Mouse (Mus musculus) myocyte (in vitro differentiated cells): ENCODE results near the gene Tmem189.

Experiments
- E2F4 ChIP-seq: IDR thresholded peaks from one replicate; pipeline ENCODE4 v1.6.1; 2011; ENCODE audit warnings: mild to moderate bottlenecking, control low read depth, moderate library complexity; ENCODE audit not compliant: insufficient read depth
- MAX ChIP-seq: IDR thresholded peaks from one replicate; pipeline ENCODE4 v1.6.1; 2011; ENCODE audit warnings: low read depth, mild to moderate bottlenecking, control low read depth
- MYOD1 ChIP-seq, 3 experiments: IDR thresholded peaks; one replicate each; pipeline ENCODE4 v1.6.1; 2011; ENCODE audit warnings: control low read depth in 2 of 3, low read depth in 2 of 3, mild to moderate bottlenecking in 2 of 3, moderate library complexity in 1 of 3; ENCODE audit not compliant: insufficient read length in 2 of 3, control insufficient read depth in 1 of 3
- MYOG ChIP-seq, 3 experiments: IDR thresholded peaks; one replicate each; pipeline ENCODE4 v1.6.1; 2011; ENCODE audit warnings: control low read depth in 2 of 3, low read depth in 2 of 3, mild to moderate bottlenecking in 2 of 3; ENCODE audit not compliant: insufficient read length in 2 of 3, control insufficient read depth in 1 of 3, insufficient read depth in 1 of 3
- POLR2A ChIP-seq: IDR thresholded peaks from one replicate; pipeline ENCODE4 v1.6.1; 2011; ENCODE audit warnings: low read depth, mild to moderate bottlenecking, control low read depth, moderate library complexity; ENCODE audit not compliant: insufficient read length
- POLR2AphosphoS2 ChIP-seq: IDR thresholded peaks from one replicate; pipeline ENCODE4 v1.6.1; 2011; ENCODE audit warnings: low read depth, control low read depth; ENCODE audit not compliant: insufficient read length
- TCF12 ChIP-seq: IDR thresholded peaks from one replicate; pipeline ENCODE4 v1.6.1; 2011; ENCODE audit warnings: mild to moderate bottlenecking, control low read depth; ENCODE audit not compliant: poor library complexity, insufficient read depth, severe bottlenecking
- TCF3 ChIP-seq: IDR thresholded peaks from one replicate; pipeline ENCODE4 v1.6.1; 2011; ENCODE audit warnings: low read depth, control low read depth; ENCODE audit not compliant: insufficient read length
- USF1 ChIP-seq: IDR thresholded peaks from one replicate; pipeline ENCODE4 v1.6.1; 2011; ENCODE audit warnings: low read depth, mild to moderate bottlenecking, control low read depth, moderate library complexity

DNA sequence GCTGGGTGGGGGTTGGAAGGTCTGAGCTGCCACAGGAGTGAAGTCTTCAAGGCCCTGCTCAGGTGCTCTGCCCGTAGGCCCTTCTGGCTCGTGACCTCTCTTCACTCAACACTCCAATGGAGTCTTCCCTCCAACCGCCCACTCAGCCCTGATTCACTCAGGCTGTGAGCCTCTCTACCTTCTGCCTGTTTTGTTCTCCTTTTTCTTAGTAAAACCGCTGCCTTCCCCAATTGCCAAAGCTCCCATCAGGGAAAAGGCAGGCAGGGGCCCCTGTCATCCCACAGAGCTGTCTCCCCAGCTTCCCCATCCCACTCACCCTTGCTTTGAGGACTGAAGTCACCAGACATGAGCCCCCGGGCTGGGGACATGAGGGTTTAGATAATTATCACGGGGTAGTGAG is 25.4 kb upstream of the Tmem189 start:
- no peak for TF ChIP-seq POLR2A
- no peak for TF ChIP-seq TCF3
- no peak for TF ChIP-seq MYOD1 (IDR thresholded peaks at IDR 0.05; ENCODE audit: control insufficient read depth in 1 of 3, insufficient read length in 2 of 3, low read depth in 2 of 3)
- no peak for TF ChIP-seq USF1
- no peak for TF ChIP-seq TCF12
- TF ChIP-seq MYOG (IDR thresholded peaks at IDR 0.05; ENCODE audit: control insufficient read depth in 1 of 3, insufficient read depth in 1 of 3, insufficient read length in 2 of 3, low read depth in 2 of 3): no peak
- TF ChIP-seq POLR2AphosphoS2: no peak
- TF ChIP-seq E2F4: no peak
- no peak for TF ChIP-seq MAX
